ENCODE assay signal across 31 mouse cellular contexts in the genomic region with DNA sequence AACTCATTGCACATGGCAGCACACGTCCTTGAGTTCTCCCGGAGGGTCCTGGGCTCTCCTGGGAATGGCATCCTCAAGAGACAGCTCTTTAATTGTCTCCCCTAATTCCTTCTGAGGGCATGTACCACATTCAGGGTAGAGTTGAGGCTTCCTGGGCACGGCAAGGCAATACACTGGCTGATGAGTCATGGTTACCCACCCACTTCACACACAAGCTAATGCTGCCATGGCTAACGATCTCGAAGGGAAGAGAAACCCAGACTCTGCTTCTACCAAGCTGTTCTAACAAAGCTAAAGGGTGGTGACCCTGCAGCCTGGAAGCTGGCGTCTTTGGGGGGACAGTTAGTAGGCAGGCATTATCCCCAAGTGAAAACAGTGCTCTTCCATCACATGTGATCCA. TPM values are rescaled to one million over a fixed set of nuclear protein-coding genes. Genes with fewer than 3 reads are reported as not detected.
DNase-seq lines count a peak whose midpoint lies in the region; ATAC-seq and TF ChIP-seq lines count a peak whose summit lies in the region.
"Had no signal": no experiment of that assay in that cellular context is flagged by ENCODE, and none has a peak within 500 bp of the region (broad histone marks: within the 10 kb centered on the region; RNA-seq: fewer than 3 reads in every experiment).

No protein-coding gene starts in this region.

- peak overlapping the region; percentile 58; the same call in 1 of the 2 replicates for H3K27ac ChIP-seq in layer of hippocampus, adult 2 months
- H3K27ac ChIP-seq: embryonic facial prominence, embryonic 13.5 days; forebrain, embryonic 10.5 days; heart, embryonic 10.5 days; heart, embryonic 15.5 days; limb, embryonic 12.5 days; liver, embryonic 15.5 days; midbrain, embryonic 10.5 days; midbrain, embryonic 15.5 days had no signal

- no peak overlapping the region for H3K4me3 ChIP-seq in layer of hippocampus, adult 2 months
- H3K4me3 ChIP-seq: embryonic facial prominence, embryonic 13.5 days; forebrain, embryonic 10.5 days; heart, embryonic 10.5 days; heart, embryonic 15.5 days; limb, embryonic 12.5 days; liver, embryonic 15.5 days; midbrain, embryonic 10.5 days; midbrain, embryonic 15.5 days had no signal

- ATAC-seq in granulocyte monocyte progenitor cell, adult 5-6 weeks (replicated peaks; ENCODE audit: poor library complexity, severe bottlenecking) = peak; percentile 27; the same call in 1 of the 2 replicates
- ATAC-seq: forebrain, embryonic 16.5 days; intestine, embryonic 16.5 days; midbrain, embryonic 15.5 days had no signal

- TF ChIP-seq CTCF in layer of hippocampus, adult 2 months (conservative IDR thresholded peaks at IDR 0.05) = no peak

- peak in 1 of 2 experiments; percentile 29 for DNase-seq in layer of hippocampus, adult 2 months (ENCODE audit: low spot score in 2 of 2)
- DNase-seq in layer of hippocampus, adult 8-10 months (ENCODE audit: low spot score in 2 of 2) = no peak
- DNase-seq in 416B (ENCODE audit: low read depth) = peak; percentile 18
- DNase-seq in Muller cell, postnatal 12 days (ENCODE audit: inconsistent ontology term) = peak; percentile 71
- no peak for DNase-seq in adrenal gland, adult 2 months
- DNase-seq in ovary, postnatal 10 days (ENCODE audit: low spot score) = no peak
- DNase-seq: adrenal gland, postnatal 10 days; cerebellum, adult 2 months; cerebellum, postnatal 14 days; gastrocnemius, postnatal 14 days; kidney, postnatal 14 days; lung, embryonic 14.5 days; lung, postnatal 14 days; spleen, adult 18-20 months; thymus, adult 18-20 months; thymus, postnatal 25 days had no signal

RNA-seq across cellular contexts. Expression of a gene that starts 24.4 kb away (rescaled TPM):
- 10 to 100 TPM in 1 of 2 experiments, 1 to 10 TPM in 1; 5.9 to 10.1 TPM for total RNA-seq in layer of hippocampus, adult 2 months (2021)
- total RNA-seq in layer of hippocampus, adult 8-10 months (2022) = 1 to 10 TPM; 7.0 to 8.3 (median 7.3) TPM
- total RNA-seq in granulocyte monocyte progenitor cell, adult 5-6 weeks (2014; fragmentation: Nextera tagmentation) = 1.8 and 2.7 TPM in 2 replicates
- 0.41 and 0.78 TPM in 2 replicates for total RNA-seq in granulocyte monocyte progenitor cell, adult 5-6 weeks (2017)
- not detected for total RNA-seq in adrenal gland, adult 2 months (2021)
- polyA plus RNA-seq in adrenal gland, adult 2 months (2012; rRNA removed) = 0.27 TPM in 2 replicates
- total RNA-seq: CH12.LX; gastrocnemius, postnatal 14 days; heart, postnatal 25 days had no signal
- polyA plus RNA-seq: C2C12; liver, adult 2 months had no signal

Comparison
In these comparisons a context has a peak if more than half of its experiments do, and no peak if none do; other contexts are left out.
1. DNase-seq: peak in 416B (single experiment) and Muller cell, postnatal 12 days (single experiment); none in layer of hippocampus, adult 8-10 months (0 of 2), adrenal gland, adult 2 months (single experiment) and ovary, postnatal 10 days (single experiment).